Comparison of ENCODE assay signal across 15 mouse cellular contexts in genomic region chr8:124331094-124331493, GRCm38 (mm10).
DNase-seq lines count a peak whose midpoint lies in the region; ATAC-seq and TF ChIP-seq lines count a peak whose summit lies in the region.
"Had no signal": no experiment of that assay in that cellular context is flagged by ENCODE, and none has a peak within 500 bp of the region (broad histone marks: within the 10 kb centered on the region; RNA-seq: fewer than 3 reads in every experiment).

No protein-coding gene starts in this region.

- H3K36me3 ChIP-seq in forebrain, embryonic 13.5 days (ENCODE audit: poor library complexity, severe bottlenecking), result peaks cover 90% of the 10 kb centered on the region
- H3K36me3 ChIP-seq in forebrain, embryonic 12.5 days (replicated peaks), result peaks cover 72% of the 10 kb centered on the region
- peaks cover 69% of the 10 kb centered on the region for H3K36me3 ChIP-seq in forebrain, embryonic 14.5 days (ENCODE audit: control insufficient read depth, insufficient read depth, low read length)
- H3K36me3 ChIP-seq in midbrain, embryonic 16.5 days (ENCODE audit: control insufficient read depth, insufficient read depth, low read length), result peaks cover 18% of the 10 kb centered on the region
- H3K36me3 ChIP-seq in intestine, postnatal 0 days (ENCODE audit: control insufficient read depth, insufficient read depth), result peaks cover 78% of the 10 kb centered on the region
- H3K36me3 ChIP-seq in kidney, embryonic 14.5 days (ENCODE audit: control insufficient read depth, insufficient read depth, low read length), result peaks cover 48% of the 10 kb centered on the region; the same call in 1 of the 2 replicates

- H3K9me3 ChIP-seq in forebrain, embryonic 13.5 days (replicated peaks), result no peaks in the 10 kb centered on the region
- no peaks in the 10 kb centered on the region for H3K9me3 ChIP-seq in forebrain, embryonic 12.5 days
- no peaks in the 10 kb centered on the region for H3K9me3 ChIP-seq in forebrain, embryonic 14.5 days (replicated peaks; ENCODE audit: control insufficient read depth, low read length)
- H3K9me3 ChIP-seq in midbrain, embryonic 16.5 days (replicated peaks; ENCODE audit: control insufficient read depth, low read length, poor library complexity, severe bottlenecking), result no peaks in the 10 kb centered on the region
- H3K9me3 ChIP-seq in intestine, postnatal 0 days (ENCODE audit: control insufficient read depth), result no peaks in the 10 kb centered on the region
- no peaks in the 10 kb centered on the region for H3K9me3 ChIP-seq in kidney, embryonic 14.5 days (ENCODE audit: control insufficient read depth, low read length)
- H3K9me3 ChIP-seq: heart, embryonic 12.5 days had no signal

- H3K27me3 ChIP-seq in forebrain, embryonic 13.5 days, result no peaks in the 10 kb centered on the region
- no peaks in the 10 kb centered on the region for H3K27me3 ChIP-seq in forebrain, embryonic 12.5 days
- no peaks in the 10 kb centered on the region for H3K27me3 ChIP-seq in forebrain, embryonic 14.5 days (replicated peaks; ENCODE audit: control insufficient read depth, insufficient read depth, low read length)
- no peaks in the 10 kb centered on the region for H3K27me3 ChIP-seq in midbrain, embryonic 16.5 days (ENCODE audit: control insufficient read depth, insufficient read depth, low read depth, low read length)
- no peaks in the 10 kb centered on the region for H3K27me3 ChIP-seq in intestine, postnatal 0 days (replicated peaks; ENCODE audit: control insufficient read depth, insufficient read depth, low read length)
- H3K27me3 ChIP-seq in kidney, embryonic 14.5 days (ENCODE audit: control insufficient read depth, insufficient read depth, low read length), result no peaks in the 10 kb centered on the region
- H3K27me3 ChIP-seq: heart, embryonic 12.5 days had no signal

- no peak overlapping the region for H3K4me3 ChIP-seq in forebrain, embryonic 13.5 days
- no peak overlapping the region for H3K4me3 ChIP-seq in forebrain, embryonic 12.5 days (replicated peaks)
- H3K4me3 ChIP-seq in forebrain, embryonic 14.5 days (ENCODE audit: low read depth, low read length), result no peak overlapping the region
- H3K4me3 ChIP-seq in midbrain, embryonic 16.5 days (ENCODE audit: low read depth, low read length), result no peak overlapping the region
- H3K4me3 ChIP-seq in intestine, postnatal 0 days (ENCODE audit: low read depth, low read length), result no peak overlapping the region
- H3K4me3 ChIP-seq in kidney, embryonic 14.5 days (ENCODE audit: low read length), result no peak overlapping the region
- H3K4me3 ChIP-seq: heart, embryonic 12.5 days had no signal

- no peak for TF ChIP-seq CTCF in intestine, postnatal 0 days (IDR thresholded peaks at IDR 0.05; ENCODE audit: low read depth)

- WGBS in forebrain, embryonic 13.5 days, result 92% methylated on average over 3 of the region's 3 CpGs
- WGBS in forebrain, embryonic 12.5 days, result 85% methylated on average over 3 of the region's 3 CpGs
- 87% methylated on average over 3 of the region's 3 CpGs for WGBS in forebrain, embryonic 14.5 days
- 87% methylated on average over 3 of the region's 3 CpGs for WGBS in midbrain, embryonic 16.5 days
- 79% methylated on average over 3 of the region's 3 CpGs for WGBS in intestine, postnatal 0 days
- 91% methylated on average over 3 of the region's 3 CpGs for WGBS in kidney, embryonic 14.5 days

- peak; percentile 75 for DNase-seq in Muller cell, postnatal 12 days (ENCODE audit: inconsistent ontology term)
- DNase-seq in forebrain, embryonic 14.5 days (ENCODE audit: low spot score), result no peak
- DNase-seq in yolk sac, embryonic 10.5 days (ENCODE audit: low spot score), result no peak
- DNase-seq: gastrocnemius, postnatal 36 days; kidney, postnatal 10 days; liver, postnatal 0 days; thymus, adult 2 months had no signal

- no peak for ATAC-seq in forebrain, embryonic 13.5 days
- no peak for ATAC-seq in forebrain, embryonic 12.5 days (ENCODE audit: low FRiP score)
- no peak for ATAC-seq in forebrain, embryonic 14.5 days
- ATAC-seq in midbrain, embryonic 16.5 days, result no peak
- ATAC-seq in intestine, postnatal 0 days, result no peak
- ATAC-seq in kidney, embryonic 14.5 days (ENCODE audit: low FRiP score, low TSS enrichment), result no peak
- ATAC-seq: CD4-positive, CD25-positive, alpha-beta regulatory T cell, adult 4 months; liver, postnatal 0 days had no signal

- H3K27ac ChIP-seq in forebrain, embryonic 13.5 days, result peak overlapping the region; percentile 69
- H3K27ac ChIP-seq in forebrain, embryonic 12.5 days, result no peak overlapping the region
- peak overlapping the region; percentile 44; the same call in 1 of the 2 replicates for H3K27ac ChIP-seq in forebrain, embryonic 14.5 days (ENCODE audit: low read depth, low read length)
- peak overlapping the region; percentile 9; the same call in 1 of the 2 replicates for H3K27ac ChIP-seq in midbrain, embryonic 16.5 days (ENCODE audit: low read length)
- H3K27ac ChIP-seq in intestine, postnatal 0 days (ENCODE audit: low read depth, low read length), result no peak overlapping the region
- no peak overlapping the region for H3K27ac ChIP-seq in kidney, embryonic 14.5 days (ENCODE audit: low read depth, low read length)
- H3K27ac ChIP-seq: macrophage had no signal

- peaks cover 11% of the 10 kb centered on the region for H3K4me1 ChIP-seq in forebrain, embryonic 13.5 days
- peaks cover 14% of the 10 kb centered on the region for H3K4me1 ChIP-seq in forebrain, embryonic 12.5 days
- no peaks in the 10 kb centered on the region for H3K4me1 ChIP-seq in forebrain, embryonic 14.5 days (ENCODE audit: control insufficient read depth, insufficient read depth, low read length)
- H3K4me1 ChIP-seq in midbrain, embryonic 16.5 days (ENCODE audit: control insufficient read depth, insufficient read depth, low read length), result no peaks in the 10 kb centered on the region
- H3K4me1 ChIP-seq in intestine, postnatal 0 days (replicated peaks; ENCODE audit: control insufficient read depth, insufficient read depth, low read length), result no peaks in the 10 kb centered on the region
- H3K4me1 ChIP-seq in kidney, embryonic 14.5 days (ENCODE audit: control insufficient read depth, insufficient read depth, low read length), result no peaks in the 10 kb centered on the region

- no peak overlapping the region for H3K4me2 ChIP-seq in forebrain, embryonic 13.5 days
- no peak overlapping the region for H3K4me2 ChIP-seq in forebrain, embryonic 12.5 days
- no peak overlapping the region for H3K4me2 ChIP-seq in forebrain, embryonic 14.5 days (ENCODE audit: low read length)
- no peak overlapping the region for H3K4me2 ChIP-seq in midbrain, embryonic 16.5 days (ENCODE audit: low read length)
- H3K4me2 ChIP-seq in intestine, postnatal 0 days (replicated peaks; ENCODE audit: low read depth), result no peak overlapping the region
- no peak overlapping the region for H3K4me2 ChIP-seq in kidney, embryonic 14.5 days (replicated peaks; ENCODE audit: low read depth, low read length)
- H3K4me2 ChIP-seq: heart, embryonic 12.5 days had no signal

- no peak overlapping the region for H3K9ac ChIP-seq in forebrain, embryonic 13.5 days
- no peak overlapping the region for H3K9ac ChIP-seq in forebrain, embryonic 12.5 days
- no peak overlapping the region for H3K9ac ChIP-seq in forebrain, embryonic 14.5 days (ENCODE audit: low read length)
- H3K9ac ChIP-seq in midbrain, embryonic 16.5 days (ENCODE audit: low read depth, low read length), result no peak overlapping the region
- no peak overlapping the region for H3K9ac ChIP-seq in intestine, postnatal 0 days (ENCODE audit: low read depth, low read length)
- H3K9ac ChIP-seq in kidney, embryonic 14.5 days (ENCODE audit: low read depth, low read length), result no peak overlapping the region
- H3K9ac ChIP-seq: heart, embryonic 12.5 days; liver, postnatal 0 days had no signal

Comparison
In these comparisons a context has a peak if more than half of its experiments do, and no peak if none do; other contexts are left out.
1. H3K27ac ChIP-seq: peak in forebrain, embryonic 13.5 days (single experiment), forebrain, embryonic 14.5 days (single experiment) and midbrain, embryonic 16.5 days (single experiment); none in forebrain, embryonic 12.5 days (single experiment), intestine, postnatal 0 days (single experiment) and kidney, embryonic 14.5 days (single experiment).